Mouse (Mus musculus) embryonic facial prominence, embryonic 11.5 days (tissue): ENCODE measurements around the gene Rab34. TPM values are rescaled to one million over a fixed set of nuclear protein-coding genes. Genes with fewer than 3 reads are reported as not detected.

ENCODE experiments used
- ATAC-seq: fragments of 200-750 bp; cut with Nextera tagmentation; replicated peaks from 2 replicates; pipeline ENCODE4 v1.8.0; 2017; ENCODE audit warnings: low read depth; ENCODE audit not compliant: insufficient number of reproducible peaks, low FRiP score, low TSS enrichment
- DNase-seq: peaks from one replicate; pipeline ENCODE4 v3.0.0-alpha.2; 2015; ENCODE audit warnings: low spot score
- H3K27ac ChIP-seq: fragments of 300-500 bp; sonication (generic); replicated peaks from 2 replicates; pipeline ENCODE4 v1.5.1; 2014; ENCODE audit warnings: mild to moderate bottlenecking, low read depth, low read length, control low read depth
- H3K27me3 ChIP-seq: fragments of 300-500 bp; sonication (generic); 2 replicates; pipeline ENCODE4 v1.6.1; 2014; ENCODE audit warnings: mild to moderate bottlenecking, low read length, moderate library complexity, mixed read lengths; ENCODE audit not compliant: control insufficient read depth, insufficient read depth
- H3K36me3 ChIP-seq: fragments of 300-500 bp; sonication (generic); replicated peaks from 2 replicates; pipeline ENCODE4 v1.6.1; 2014; ENCODE audit warnings: low read depth, mild to moderate bottlenecking, low read length, moderate library complexity, mixed read lengths; ENCODE audit not compliant: control insufficient read depth, insufficient read depth
- H3K4me1 ChIP-seq: fragments of 300-500 bp; sonication (generic); 2 replicates; pipeline ENCODE4 v1.6.1; 2014; ENCODE audit warnings: low read length, mixed read lengths; ENCODE audit not compliant: control insufficient read depth, insufficient read depth
- H3K4me2 ChIP-seq: fragments of 300-500 bp; sonication (generic); 2 replicates; pipeline ENCODE4 v1.6.1; 2014; ENCODE audit warnings: low read depth, mild to moderate bottlenecking, control low read depth, low read length, moderate library complexity
- H3K4me3 ChIP-seq: fragments of 300-500 bp; sonication (generic); 2 replicates; pipeline ENCODE4 v1.5.1; 2014; ENCODE audit warnings: low read depth, low read length, control low read depth
- H3K9ac ChIP-seq: fragments of 300-500 bp; sonication (generic); replicated peaks from 2 replicates; pipeline ENCODE4 v1.6.1; 2014; ENCODE audit warnings: mild to moderate bottlenecking, control low read depth, low read length
- H3K9me3 ChIP-seq: fragments of 300-500 bp; sonication (generic); replicated peaks from 2 replicates; pipeline ENCODE4 v1.6.1; 2016; ENCODE audit warnings: mild to moderate bottlenecking, low read length, inconsistent platforms, mixed read lengths; ENCODE audit not compliant: control insufficient read depth
- WGBS: fragments of 180-500 bp; shearing (Covaris S2); extraction: QIAGEN DNeasy Blood & Tissue Kit; methylation state at CpG from one replicate; pipeline ENCODE4 v1.1.7; 2014; 5-methylcytosine and 5-hydroxymethylcytosine counted together
- microRNA-seq: library from miRNA; unstranded; fragments of <30 nt; microRNA quantifications from one replicate; pipeline ENCODE4, GENCODE M21; 2016; ENCODE audit warnings: borderline number of aligned reads
- polyA plus RNA-seq: library from polyadenylated mRNA; unstranded; fragments of >200 nt; fragmentation: Nextera tagmentation; extraction: Ambion mirVana; gene quantifications from 2 replicates; pipeline ENCODE4 v1.2.1, GENCODE M21; 2014

Rab34 gene
- polyA plus RNA-seq, 1 experiment from 2014 or later: 139 TPM

- no peak for ATAC-seq
- Histone ChIP-seq H3K4me3 (no peak overlapping the region), H3K4me2 (no peak overlapping the region), H3K27me3 (no peaks in the 10 kb centered on the region), H3K9me3 (no peaks in the 10 kb centered on the region), H3K36me3 (peaks cover 21% of the 10 kb centered on the region), H3K9ac (no peak overlapping the region), H3K27ac (no peak overlapping the region), H3K4me1 (no peaks in the 10 kb centered on the region)
- 89% methylated on average over 11 of the region's 11 CpGs for WGBS
- DNase-seq: no peak
Observed at GRCm38 (mm10) chr11:78215709-78216317, 27.6 kb downstream of the Rab34 start.

DNA sequence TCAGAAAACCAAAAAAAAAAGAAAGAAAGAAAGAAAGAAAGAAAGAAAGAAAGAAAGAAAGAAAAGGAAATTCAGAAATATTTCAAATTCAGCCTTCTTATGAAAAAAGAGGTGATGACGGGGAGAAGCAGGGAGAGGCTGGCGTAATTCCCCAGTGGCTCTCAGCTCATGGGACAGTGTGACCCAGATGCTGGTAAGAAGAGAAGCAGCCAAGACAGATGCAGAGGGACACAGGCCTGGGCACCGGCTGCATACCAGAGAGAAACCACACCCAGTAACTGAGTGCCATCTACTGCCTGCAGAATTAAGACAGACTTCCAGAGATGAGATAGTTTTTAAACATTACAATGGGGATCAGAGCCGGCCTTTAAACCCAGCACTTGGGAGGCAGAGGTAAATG lies 35.4 kb downstream of the Rab34 start:
- WGBS: 90% methylated on average over 4 of the region's 4 CpGs
- ATAC-seq (no peak), DNase-seq (no peak)
- H3K9me3 ChIP-seq: no peaks in the 10 kb centered on the region
- H3K27ac ChIP-seq: no peak overlapping the region
- H3K4me1 ChIP-seq: no peaks in the 10 kb centered on the region
- H3K9ac ChIP-seq: no peak overlapping the region
- H3K4me3 ChIP-seq: no peak overlapping the region
- no peak overlapping the region for H3K4me2 ChIP-seq
- peaks cover 26% of the 10 kb centered on the region for H3K36me3 ChIP-seq
- H3K27me3 ChIP-seq: no peaks in the 10 kb centered on the region

DNA sequence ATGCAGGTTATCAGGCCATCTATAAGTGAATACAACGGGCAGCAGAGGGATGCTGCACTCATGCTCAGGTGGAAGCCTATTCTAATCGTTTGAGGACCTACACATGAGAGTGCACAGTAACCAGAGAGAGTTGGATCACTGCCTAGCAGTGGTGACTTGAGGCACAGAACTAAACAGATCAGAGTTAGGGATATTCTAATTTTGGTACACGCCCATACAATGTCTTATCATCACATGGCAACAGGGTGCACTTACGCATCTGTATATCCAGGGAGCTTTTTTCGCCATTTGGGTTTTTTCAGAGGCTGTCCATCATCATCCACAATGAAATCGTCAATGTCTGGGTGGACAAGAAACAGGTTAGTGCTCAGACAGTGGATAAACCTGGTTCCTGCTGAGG lies 43.3 kb downstream of the Rab34 start:
- Histone ChIP-seq H3K36me3 (peaks cover 28% of the 10 kb centered on the region), H3K27ac (no peak overlapping the region), H3K4me1 (no peaks in the 10 kb centered on the region), H3K27me3 (no peaks in the 10 kb centered on the region), H3K4me3 (no peak overlapping the region), H3K9me3 (no peaks in the 10 kb centered on the region), H3K4me2 (no peak overlapping the region), H3K9ac (no peak overlapping the region)
- DNase-seq (no peak), ATAC-seq (no peak)
- 91% methylated on average over 6 of the region's 6 CpGs for WGBS

- Histone ChIP-seq H3K9ac (no peak overlapping the region), H3K27ac (no peak overlapping the region), H3K4me1 (no peaks in the 10 kb centered on the region; the same call in 1 of the 2 replicates), H3K36me3 (no peaks in the 10 kb centered on the region; the same call in none of the 2 replicates), H3K4me2 (no peak overlapping the region), H3K9me3 (no peaks in the 10 kb centered on the region), H3K4me3 (no peak overlapping the region), H3K27me3 (no peaks in the 10 kb centered on the region)
- ATAC-seq (no peak), DNase-seq (no peak)
- WGBS: 90% methylated on average over 9 of the region's 9 CpGs
Observed at GRCm38 (mm10) chr11:78240193-78240857, 52.1 kb downstream of the Rab34 start.

Small RNA genes within 50 kb of the gene (microRNA-seq; reads per million reads assigned to microRNA genes)
- not detected for gene Mir7653

Other genes starting within 250 kb of the Rab34 start
- 14.5 and 16.6 TPM in 2 replicates for gene Phf12, start 205.7 kb upstream of the Rab34 start, polyA plus RNA-seq
- gene Dhrs13, start 156.2 kb upstream of the Rab34 start, polyA plus RNA-seq: 17.3 and 19.5 TPM in 2 replicates
- gene Flot2, start 150.5 kb upstream of the Rab34 start, polyA plus RNA-seq: 40.4 and 45.7 TPM in 2 replicates
- gene Eral1, start 108.0 kb upstream of the Rab34 start, polyA plus RNA-seq: 37.5 and 44.6 TPM in 2 replicates
- gene Fam222b, start 93.8 kb upstream of the Rab34 start, polyA plus RNA-seq: 19.0 and 22.8 TPM in 2 replicates
- gene Traf4, start 22.8 kb upstream of the Rab34 start, polyA plus RNA-seq: 84.9 and 91.8 TPM in 2 replicates
- gene Nek8, start 11.8 kb upstream of the Rab34 start, polyA plus RNA-seq: 8.6 and 8.9 TPM in 2 replicates
- 8.9 and 10.9 TPM in 2 replicates for gene Tlcd1, start 11.7 kb upstream of the Rab34 start, polyA plus RNA-seq
- gene Rpl23a, start 4.8 kb upstream of the Rab34 start, polyA plus RNA-seq: 1,340 and 1,370 TPM in 2 replicates
- 1.2 and 1.7 TPM in 2 replicates for gene Proca1, start 5.0 kb downstream of the Rab34 start, polyA plus RNA-seq
- gene Sdf2, start 57.3 kb downstream of the Rab34 start, polyA plus RNA-seq: 47.3 and 55.6 TPM in 2 replicates
- 24.9 and 27.4 TPM in 2 replicates for gene Supt6, start 57.6 kb downstream of the Rab34 start, polyA plus RNA-seq
- 59.7 and 66.9 TPM in 2 replicates for gene 2610507B11Rik, start 73.3 kb downstream of the Rab34 start, polyA plus RNA-seq
- gene BC030499, start 102.4 kb downstream of the Rab34 start, polyA plus RNA-seq: 0.11 TPM in 1 of 2 replicates, not detected in the other
- 54.8 and 62.0 TPM in 2 replicates for gene Spag5, start 113.1 kb downstream of the Rab34 start, polyA plus RNA-seq
- 2.7 and 4.6 TPM in 2 replicates for gene Aldoc, start 134.5 kb downstream of the Rab34 start, polyA plus RNA-seq
- 55.4 and 64.0 TPM in 2 replicates for gene Pigs, start 140.0 kb downstream of the Rab34 start, polyA plus RNA-seq
- gene Unc119, start 155.1 kb downstream of the Rab34 start, polyA plus RNA-seq: 77.0 and 84.7 TPM in 2 replicates
- 0.14 and 0.50 TPM in 2 replicates for gene Foxn1, start 198.1 kb downstream of the Rab34 start, polyA plus RNA-seq
- gene Slc13a2, start 233.8 kb downstream of the Rab34 start, polyA plus RNA-seq: not detected in 2 replicates